Mouse (Mus musculus) hindbrain, embryonic 14.5 days (tissue): ENCODE results near the gene Kctd2. TPM values are rescaled to one million over a fixed set of nuclear protein-coding genes. Genes with fewer than 3 reads are reported as not detected.

Experiments used
- ATAC-seq: fragments of 200-750 bp; cut with Nextera tagmentation; 2 replicates; pipeline ENCODE4 v1.8.0; 2017; ENCODE audit warnings: moderate number of reproducible peaks, mild to moderate bottlenecking, moderate TSS enrichment, moderate library complexity; ENCODE audit not compliant: low FRiP score
- DNase-seq: peaks from one replicate; pipeline ENCODE4 v3.0.0-alpha.2; 2015; ENCODE audit warnings: low spot score
- H3K27ac ChIP-seq: fragments of 300-500 bp; sonication (generic); 2 replicates; pipeline ENCODE4 v1.5.1; 2014; ENCODE audit warnings: mild to moderate bottlenecking, moderate library complexity
- H3K27me3 ChIP-seq: fragments of 300-500 bp; sonication (generic); 2 replicates; pipeline ENCODE4 v1.6.1; 2014; ENCODE audit warnings: mild to moderate bottlenecking, low read length, mixed read lengths; ENCODE audit not compliant: control insufficient read depth, insufficient read depth
- H3K36me3 ChIP-seq: fragments of 300-500 bp; sonication (generic); replicated peaks from 2 replicates; pipeline ENCODE4 v1.6.1; 2014; ENCODE audit not compliant: control insufficient read depth, insufficient read depth
- H3K4me1 ChIP-seq: fragments of 300-500 bp; sonication (generic); replicated peaks from 2 replicates; pipeline ENCODE4 v1.6.1; 2014; ENCODE audit warnings: antibody characterized with exemption, low read length, mixed read lengths; ENCODE audit not compliant: control insufficient read depth, insufficient read depth
- H3K4me2 ChIP-seq: fragments of 300-500 bp; sonication (generic); replicated peaks from 2 replicates; pipeline ENCODE4 v1.6.1; 2014; ENCODE audit warnings: mild to moderate bottlenecking, moderate library complexity
- H3K4me3 ChIP-seq: fragments of 300-500 bp; sonication (generic); replicated peaks from 2 replicates; pipeline ENCODE4 v1.5.1; 2014; ENCODE audit warnings: mild to moderate bottlenecking, low read length
- H3K9ac ChIP-seq: fragments of 300-500 bp; sonication (generic); 2 replicates; pipeline ENCODE4 v1.6.1; 2014
- H3K9me3 ChIP-seq: fragments of 300-500 bp; sonication (generic); 2 replicates; pipeline ENCODE4 v1.6.1; 2016; ENCODE audit warnings: low read length; ENCODE audit not compliant: control insufficient read depth
- WGBS: fragments of 180-500 bp; shearing (Covaris S2); extraction: QIAGEN DNeasy Blood & Tissue Kit; methylation state at CpG from one replicate; pipeline ENCODE4 v1.1.7; 2014; 5-methylcytosine and 5-hydroxymethylcytosine counted together
- polyA plus RNA-seq: library from polyadenylated mRNA; unstranded; fragments of >200 nt; fragmentation: Nextera tagmentation; extraction: Ambion mirVana; gene quantifications from 2 replicates; pipeline ENCODE4 v1.2.1, GENCODE M21; 2014

Kctd2 gene
- 31.3 and 32.3 TPM in 2 replicates for polyA plus RNA-seq

DNA sequence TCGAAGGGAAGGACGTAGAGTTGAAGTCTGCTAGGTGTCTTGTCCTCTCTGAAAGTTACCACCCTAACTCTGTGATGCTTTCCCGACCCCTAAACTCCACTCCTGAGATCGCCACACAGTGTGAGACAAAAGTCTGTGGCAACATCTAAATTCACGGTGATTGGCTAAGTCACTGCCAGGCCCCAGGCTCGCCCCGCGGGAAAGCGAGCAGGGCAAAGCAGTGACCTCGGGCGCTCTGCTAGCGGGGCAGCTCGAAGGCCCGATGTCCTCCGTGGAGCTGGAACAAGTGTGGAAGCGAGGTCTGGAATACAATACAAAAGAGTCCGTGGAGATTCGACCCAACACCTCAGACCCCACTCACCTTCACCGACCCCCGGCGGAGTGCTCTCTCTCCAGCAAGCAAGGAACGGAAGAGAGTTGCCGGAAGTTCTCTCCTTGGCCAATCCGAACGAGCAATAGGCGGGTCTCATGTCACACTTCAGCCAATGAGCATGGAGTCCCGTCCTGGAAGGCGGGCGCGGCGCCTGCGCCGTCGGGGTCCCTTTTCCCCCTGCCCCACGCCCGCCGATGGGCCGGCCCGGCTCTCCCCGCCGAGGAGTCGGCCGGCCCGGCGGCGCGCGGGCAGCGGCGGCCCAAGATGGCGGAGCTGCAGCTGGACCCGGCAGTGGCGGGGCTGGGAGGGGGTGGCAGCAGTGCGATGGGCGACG is at the start of gene Kctd2, which contains the start of gene Atp5h:
Gene Kctd2, plus strand, starts transcription at position 598 of the 707 bp plus-strand sequence.
Gene Atp5h, minus strand, starts transcription at position 432 of the 707 bp plus-strand sequence.
- WGBS = under 1% methylated on average over 52 of the region's 56 CpGs
- Histone ChIP-seq H3K27ac (peak within 1 kb of the TSS; percentile 84), H3K36me3 (peaks cover 54% of the 10 kb centered on the region), H3K27me3 (no peaks in the 10 kb centered on the region), H3K4me3 (peak within 1 kb of the TSS; percentile 91), H3K4me1 (peaks cover 20% of the 10 kb centered on the region), H3K9ac (peak within 1 kb of the TSS; percentile 97), H3K4me2 (peak within 1 kb of the TSS; percentile 92), H3K9me3 (no peaks in the 10 kb centered on the region)
- DNase-seq = peak; percentile 95
- ATAC-seq = peak; percentile 97

DNA sequence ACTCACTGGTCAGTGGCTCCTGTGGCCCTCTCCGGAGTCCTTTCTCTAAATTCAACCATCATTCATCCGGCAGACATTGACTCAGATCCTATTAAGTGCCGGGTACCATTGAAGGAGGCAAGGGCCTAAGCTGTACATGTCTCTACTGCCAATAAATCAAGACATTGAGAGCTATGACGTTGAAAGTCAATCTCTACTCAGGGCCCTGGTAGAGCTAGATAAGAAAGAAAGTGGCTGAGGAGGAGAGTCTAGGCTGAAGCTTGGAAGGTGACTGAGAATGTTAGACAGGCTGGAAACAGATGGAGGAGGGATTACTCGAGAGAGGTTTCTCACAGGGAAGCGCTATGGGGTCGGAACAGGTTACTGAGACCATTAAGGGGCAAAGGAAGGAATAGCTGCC is 49.6 kb upstream of the Kctd2 start:
- H3K27ac ChIP-seq = no peak overlapping the region
- no peak overlapping the region for H3K4me3 ChIP-seq
- ATAC-seq = no peak
- peaks cover 22% of the 10 kb centered on the region for H3K4me1 ChIP-seq
- no peaks in the 10 kb centered on the region for H3K36me3 ChIP-seq
- 0 out of 2 replicates have a peak, but pooled peaks cover 3% of the 10 kb centered on the region for H3K27me3 ChIP-seq
- no peak overlapping the region for H3K9ac ChIP-seq
- 58% methylated on average over 7 of the region's 7 CpGs for WGBS
- H3K9me3 ChIP-seq = no peaks in the 10 kb centered on the region
- DNase-seq = no peak
- no peak overlapping the region for H3K4me2 ChIP-seq

DNA sequence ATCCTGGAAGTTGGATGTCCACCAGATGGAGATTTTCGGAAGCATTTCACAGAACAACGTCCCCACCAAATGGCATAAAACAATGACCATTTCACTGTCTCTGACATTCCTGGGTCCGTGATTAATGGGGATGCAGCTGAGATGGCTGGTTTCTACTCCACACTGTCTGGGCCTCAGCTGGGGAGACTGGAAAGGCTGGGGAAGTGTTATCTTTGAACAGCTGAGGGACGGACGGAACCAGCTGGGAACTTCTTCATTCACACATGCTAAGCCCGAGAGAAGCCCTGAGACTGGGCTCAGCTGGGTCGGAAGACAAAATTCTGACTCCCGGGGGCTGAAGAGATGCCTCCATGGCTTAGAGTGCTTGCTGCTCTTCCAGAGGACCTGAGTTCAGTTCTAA is 48.6 kb upstream of the Kctd2 start:
- H3K9me3 ChIP-seq = no peaks in the 10 kb centered on the region
- H3K4me1 ChIP-seq = peaks cover 12% of the 10 kb centered on the region
- no peak overlapping the region for H3K4me2 ChIP-seq
- no peaks in the 10 kb centered on the region for H3K36me3 ChIP-seq
- H3K9ac ChIP-seq = no peak overlapping the region
- no peak for ATAC-seq
- no peak overlapping the region for H3K4me3 ChIP-seq
- DNase-seq = no peak
- H3K27me3 ChIP-seq = peaks cover 8% of the 10 kb centered on the region; the same call in 1 of the 2 replicates
- 50% methylated on average over 8 of the region's 8 CpGs for whole genome bisulfite sequencing
- no peak overlapping the region for H3K27ac ChIP-seq

DNA sequence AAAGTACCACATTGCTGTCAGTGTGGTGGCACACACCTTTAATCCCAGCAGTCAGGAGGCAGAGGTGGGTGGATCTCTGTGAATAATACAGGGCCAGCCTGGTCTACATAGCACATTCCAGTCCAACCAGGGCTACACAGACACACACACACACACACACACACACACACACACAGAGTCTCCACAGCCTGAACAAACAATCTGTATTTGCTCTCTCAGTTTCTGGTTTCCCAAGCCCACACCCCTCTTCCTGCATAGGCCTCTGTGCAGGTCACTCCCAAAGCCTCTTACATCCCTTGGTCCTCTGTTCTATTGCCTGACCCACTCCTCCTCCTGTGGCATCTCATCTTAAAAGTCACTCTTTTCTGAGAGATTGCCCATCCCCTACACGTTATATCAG is 47.9 kb upstream of the Kctd2 start:
- ATAC-seq (no peak), DNase-seq (no peak)
- Histone ChIP-seq H3K27ac (no peak overlapping the region), H3K4me2 (no peak overlapping the region), H3K4me1 (peaks cover 5% of the 10 kb centered on the region; the same call in 1 of the 2 replicates), H3K4me3 (no peak overlapping the region), H3K36me3 (no peaks in the 10 kb centered on the region), H3K27me3 (peaks cover 8% of the 10 kb centered on the region; the same call in 1 of the 2 replicates), H3K9ac (no peak overlapping the region), H3K9me3 (no peaks in the 10 kb centered on the region)
- 72% methylated on average over 1 of the region's 1 CpGs for WGBS

DNA sequence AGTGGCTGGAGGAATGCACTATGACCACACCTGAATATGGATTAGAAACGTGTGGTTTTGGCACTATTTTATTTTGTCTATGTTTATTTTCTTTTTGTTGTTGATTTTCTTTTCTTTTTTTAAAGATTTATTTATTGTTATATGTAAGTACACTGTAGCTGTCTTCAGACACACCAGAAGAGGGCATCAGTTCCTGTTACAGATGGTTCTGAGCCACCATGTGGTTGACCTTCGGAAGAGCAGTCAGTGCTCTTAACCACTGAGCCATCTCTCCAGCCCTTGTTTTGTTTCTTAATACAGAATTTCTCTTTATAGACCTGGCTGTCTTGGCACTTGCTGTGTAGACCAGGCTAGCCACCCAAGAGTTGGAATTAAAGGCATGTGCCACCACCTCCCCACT is 47.2 kb upstream of the Kctd2 start:
- Histone ChIP-seq H3K4me3 (no peak overlapping the region), H3K27ac (no peak overlapping the region), H3K4me1 (peaks cover 5% of the 10 kb centered on the region; the same call in 1 of the 2 replicates), H3K4me2 (no peak overlapping the region), H3K9ac (no peak overlapping the region), H3K36me3 (no peaks in the 10 kb centered on the region), H3K27me3 (peaks cover 8% of the 10 kb centered on the region; the same call in 1 of the 2 replicates), H3K9me3 (no peaks in the 10 kb centered on the region)
- WGBS = 47% methylated on average over 2 of the region's 2 CpGs
- DNase-seq (no peak), ATAC-seq (no peak)

DNA sequence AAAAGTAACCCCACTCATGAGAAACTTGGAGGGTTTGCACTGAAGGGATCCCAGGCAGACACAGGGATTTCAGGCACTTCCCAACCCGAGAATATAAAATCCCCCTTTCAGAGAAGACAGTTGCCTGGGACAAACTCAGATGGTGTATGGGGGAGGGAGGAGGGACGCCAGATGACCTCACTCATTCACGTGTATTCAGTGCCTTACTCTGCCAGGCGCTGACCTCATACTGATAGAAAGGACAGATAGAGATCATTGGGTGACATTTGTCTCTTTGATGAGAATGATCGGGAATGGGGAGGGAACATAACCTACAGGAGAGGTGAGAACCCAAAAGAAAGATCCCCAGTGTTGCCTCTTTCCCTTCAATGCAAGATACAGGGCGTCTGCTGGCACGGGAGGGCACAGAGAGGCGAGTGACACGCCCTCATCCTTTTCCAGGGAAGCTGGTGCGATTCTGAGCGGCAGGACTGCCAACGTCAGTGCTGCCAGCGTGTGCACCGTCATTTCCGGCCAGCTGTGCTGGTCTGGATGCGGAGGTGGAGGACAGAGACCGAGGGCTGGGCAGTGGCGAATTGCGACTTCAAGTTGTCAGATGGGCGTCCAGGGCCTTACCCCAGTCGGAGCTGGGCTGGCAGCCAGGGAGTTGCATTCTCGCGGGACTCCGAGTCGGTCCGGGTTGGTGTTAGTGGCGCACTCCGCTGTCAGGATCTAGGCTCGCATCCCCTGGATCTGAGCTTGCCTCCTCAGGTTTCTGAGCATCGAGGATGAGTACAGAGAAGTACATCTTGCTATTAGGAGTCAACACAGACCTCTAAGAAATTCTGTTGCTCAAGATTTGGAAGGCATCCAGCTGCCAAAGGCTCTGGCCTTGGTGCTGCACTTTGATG is 45.9 kb upstream of the Kctd2 start:
- no peaks in the 10 kb centered on the region for H3K9me3 ChIP-seq
- DNase-seq = peak; percentile 77
- H3K4me2 ChIP-seq = peak overlapping the region; percentile 58
- H3K9ac ChIP-seq = peak overlapping the region; percentile 65
- 2% methylated on average over 30 of the region's 30 CpGs for WGBS
- peak; percentile 72 for ATAC-seq
- H3K4me3 ChIP-seq = peak overlapping the region; percentile 37
- H3K4me1 ChIP-seq = peaks cover 5% of the 10 kb centered on the region; the same call in 1 of the 2 replicates
- H3K36me3 ChIP-seq = no peaks in the 10 kb centered on the region
- H3K27me3 ChIP-seq = peaks cover 5% of the 10 kb centered on the region; the same call in 1 of the 2 replicates
- peak overlapping the region; percentile 67 for H3K27ac ChIP-seq

DNA sequence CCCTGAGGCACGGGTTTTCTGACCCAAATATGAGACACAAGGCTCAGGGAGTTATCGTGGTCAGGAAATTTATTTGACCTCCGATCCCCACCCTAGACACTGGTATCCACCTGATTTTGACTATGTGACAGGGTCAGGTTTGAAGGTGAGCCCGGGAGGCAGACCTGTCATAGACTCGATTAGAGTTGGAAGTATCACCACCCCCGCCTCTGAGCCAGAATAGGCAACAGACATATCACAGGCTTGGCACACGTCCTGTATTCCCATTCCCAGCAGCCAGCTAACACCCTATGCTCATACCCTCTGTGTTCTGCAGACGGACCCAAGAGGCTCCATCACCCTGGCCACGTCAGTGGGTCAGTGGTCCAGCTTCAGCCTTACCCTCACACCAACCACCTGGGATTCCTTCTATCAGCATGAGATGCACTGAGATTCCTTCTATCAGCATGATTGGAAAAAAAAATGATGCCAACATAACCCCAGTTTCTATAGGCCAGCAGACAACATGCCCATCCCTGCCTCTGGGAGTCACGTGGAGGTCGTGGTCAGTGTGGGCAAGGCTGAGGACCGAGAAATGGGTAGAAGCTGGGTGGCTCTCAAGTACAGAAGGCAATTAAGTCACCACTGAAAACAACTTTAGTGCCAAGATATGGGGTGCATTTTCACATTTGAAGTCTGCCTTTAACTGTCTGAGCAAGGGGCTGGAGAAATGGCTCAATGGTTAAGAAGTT is 45.1 kb upstream of the Kctd2 start:
- DNase-seq = no peak
- Histone ChIP-seq H3K4me1 (peaks cover 5% of the 10 kb centered on the region; the same call in 1 of the 2 replicates), H3K27ac (peak overlapping the region; percentile 67; the same call in 1 of the 2 replicates), H3K9me3 (no peaks in the 10 kb centered on the region), H3K9ac (peak overlapping the region; percentile 65), H3K4me2 (peak overlapping the region; percentile 58), H3K36me3 (no peaks in the 10 kb centered on the region), H3K4me3 (peak overlapping the region; percentile 37), H3K27me3 (peaks cover 5% of the 10 kb centered on the region; the same call in 1 of the 2 replicates)
- 62% methylated on average over 12 of the region's 12 CpGs for WGBS
- no peak for ATAC-seq

DNA sequence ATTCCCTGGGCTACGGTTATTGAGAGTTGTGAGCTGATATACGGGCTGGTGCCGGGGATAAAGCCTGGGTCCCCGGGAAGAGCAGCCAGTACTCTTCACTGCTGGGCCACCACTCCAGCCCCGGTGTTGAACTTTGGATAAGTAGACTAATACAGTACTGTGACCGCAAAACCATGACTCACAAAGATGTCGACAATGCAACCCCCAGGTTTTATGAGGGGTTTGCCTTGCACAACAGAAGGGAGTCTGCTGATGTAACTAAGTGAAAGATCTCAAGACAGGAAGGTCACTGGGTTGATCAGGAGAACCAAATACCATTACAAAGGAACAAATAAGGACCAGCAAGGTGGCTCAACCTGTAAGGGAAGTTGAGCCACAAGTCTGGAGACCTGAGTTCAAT is 43.2 kb upstream of the Kctd2 start:
- Histone ChIP-seq H3K9me3 (no peaks in the 10 kb centered on the region), H3K9ac (no peak overlapping the region), H3K27me3 (peaks cover 5% of the 10 kb centered on the region; the same call in 1 of the 2 replicates), H3K4me3 (no peak overlapping the region), H3K4me1 (peaks cover 5% of the 10 kb centered on the region), H3K4me2 (no peak overlapping the region), H3K27ac (no peak overlapping the region), H3K36me3 (no peaks in the 10 kb centered on the region)
- 75% methylated on average over 7 of the region's 7 CpGs for WGBS
- no peak for ATAC-seq
- no peak for DNase-seq
